8 mouse cellular contexts compared by ENCODE assay signal in genomic region chr9:62980777-62981202, GRCm38 (mm10). TPM values are rescaled to one million over a fixed set of nuclear protein-coding genes. Genes with fewer than 3 reads are reported as not detected.
DNase-seq lines count a peak whose midpoint lies in the region; ATAC-seq lines count a peak whose summit lies in the region.

No protein-coding gene starts in this region.

- H3K36me3 ChIP-seq in heart, embryonic 10.5 days = no peaks in the 10 kb centered on the region
- H3K36me3 ChIP-seq in kidney, embryonic 15.5 days = no peaks in the 10 kb centered on the region

- H3K4me3 ChIP-seq in heart, embryonic 10.5 days = peak overlapping the region; percentile 99
- H3K4me3 ChIP-seq in kidney, embryonic 15.5 days (replicated peaks) = peak overlapping the region; percentile 94

- peak overlapping the region; percentile 88 for H3K9ac ChIP-seq in kidney, embryonic 15.5 days

- WGBS in heart, embryonic 10.5 days = under 1% methylated on average over 38 of the region's 38 CpGs
- under 1% methylated on average over 38 of the region's 38 CpGs for WGBS in kidney, embryonic 15.5 days

- ATAC-seq in erythroblast, adult 5-6 weeks (replicated peaks; ENCODE audit: low FRiP score, poor library complexity, severe bottlenecking) = peak; percentile 100
- peak; percentile 96 for ATAC-seq in kidney, embryonic 15.5 days (replicated peaks; ENCODE audit: low FRiP score)
- ATAC-seq in monocyte, adult 5-6 weeks (replicated peaks; ENCODE audit: insufficient number of reproducible peaks, low FRiP score, low TSS enrichment, poor library complexity, severe bottlenecking) = peak; percentile 98

- H3K4me1 ChIP-seq in heart, embryonic 10.5 days = peaks cover 26% of the 10 kb centered on the region
- H3K4me1 ChIP-seq in kidney, embryonic 15.5 days = peaks cover 20% of the 10 kb centered on the region

- H3K9me3 ChIP-seq in heart, embryonic 10.5 days = no peaks in the 10 kb centered on the region
- no peaks in the 10 kb centered on the region for H3K9me3 ChIP-seq in kidney, embryonic 15.5 days (replicated peaks)

- H3K4me2 ChIP-seq in kidney, embryonic 15.5 days = peak overlapping the region; percentile 94

- no peaks in the 10 kb centered on the region for H3K27me3 ChIP-seq in heart, embryonic 10.5 days (ENCODE audit: insufficient read depth, poor library complexity, severe bottlenecking)
- no peaks in the 10 kb centered on the region for H3K27me3 ChIP-seq in kidney, embryonic 15.5 days

- peak overlapping the region; percentile 96 for H3K27ac ChIP-seq in heart, embryonic 10.5 days
- peak overlapping the region; percentile 99 for H3K27ac ChIP-seq in kidney, embryonic 15.5 days

- DNase-seq in B cell, adult 2 months = peak; percentile 99 to 100
- DNase-seq in brain, adult 2 months (ENCODE audit: low read depth, low spot score) = peak; percentile 98
- DNase-seq in heart, embryonic 10.5 days (ENCODE audit: low spot score) = peak; percentile 99
- DNase-seq in liver = peak; percentile 99
- peak; percentile 99 to 100 for DNase-seq in spleen, postnatal 4 days (ENCODE audit: low spot score in 2 of 2)

RNA-seq across cellular contexts. Expression of gene Pias1, which starts 6.9 kb away (rescaled TPM):
- total RNA-seq in erythroblast, adult 5-6 weeks (2015; ENCODE audit: low replicate concordance) = 29.0 and 45.0 TPM in 2 replicates
- 20.1 and 26.5 TPM in 2 replicates for total RNA-seq in erythroblast, adult 5-6 weeks (2017; ENCODE audit: low replicate concordance)
- 40.8 and 43.8 TPM in 2 replicates for polyA plus RNA-seq in heart, embryonic 10.5 days (2016; fragmentation: Nextera tagmentation; extraction: Ambion mirVana)
- 58.1 and 62.5 TPM in 2 replicates for polyA plus RNA-seq in kidney, embryonic 15.5 days (2015; fragmentation: Nextera tagmentation; extraction: Ambion mirVana)
- total RNA-seq in monocyte, adult 5-6 weeks (2017) = 43.1 to 75.7 TPM (median 52.9 TPM) in 3 replicates

Comparison
In these comparisons a context has a peak if more than half of its experiments do, and no peak if none do; other contexts are left out.
1. Peak in every context shown above with its lines: DNase-seq, ATAC-seq, H3K4me3 ChIP-seq and H3K27ac ChIP-seq.